Mouse (Mus musculus) urinary bladder, postnatal 14 days (tissue): ENCODE results near the gene Ldlrap1.
"Not testable (repeated sequence)": the region's sequence is repeated elsewhere in the genome, so short reads cannot be mapped to it uniquely, and the experiment has no call there.

Experiments used
- DNase-seq: peaks from one replicate; pipeline ENCODE4 v3.0.0; 2021; ENCODE audit warnings: low spot score

Ldlrap1 gene

DNA sequence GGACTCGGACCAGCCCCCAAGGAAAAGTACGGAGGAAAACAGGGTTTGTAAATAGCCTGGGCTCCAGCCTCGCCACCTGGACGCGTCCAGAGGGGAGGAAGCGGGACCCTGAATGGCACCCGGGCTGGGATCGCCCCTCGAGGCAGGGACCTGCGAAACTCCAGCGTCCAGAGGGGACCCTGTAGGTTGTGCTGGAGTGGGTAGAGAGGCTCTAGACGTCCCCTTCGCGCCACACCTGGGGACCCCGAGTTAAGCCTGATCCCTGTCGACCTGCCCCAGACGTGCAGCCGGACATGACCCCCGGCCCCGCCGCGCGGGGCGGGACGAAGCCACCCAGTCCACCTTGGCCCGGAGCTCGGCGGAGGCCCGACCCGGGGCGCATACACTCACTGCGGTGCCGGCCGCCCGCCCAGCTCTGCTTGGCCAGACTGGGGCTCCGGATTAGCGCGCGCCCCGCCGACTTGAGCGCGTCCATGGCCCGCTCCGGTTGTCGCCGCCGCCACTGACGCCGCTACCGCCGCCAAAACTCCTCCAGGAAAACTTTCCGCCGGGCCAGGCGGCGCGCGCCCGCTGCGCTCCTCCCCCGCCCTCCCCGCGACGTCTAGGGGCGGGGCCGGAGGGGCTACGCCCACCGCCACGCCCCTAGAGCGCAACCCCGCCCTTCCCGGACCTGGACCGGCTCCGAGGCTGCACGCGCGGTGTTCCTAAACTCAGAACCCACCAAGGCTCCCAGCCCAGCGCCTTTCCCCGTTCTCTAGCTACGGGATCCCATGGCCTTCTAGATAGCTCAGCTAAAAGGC is at the start of gene Ldlrap1:
Gene Ldlrap1, minus strand, starts transcription at position 599 of the 800 bp plus-strand sequence.
- DNase-seq, result peak; percentile 85

DNA sequence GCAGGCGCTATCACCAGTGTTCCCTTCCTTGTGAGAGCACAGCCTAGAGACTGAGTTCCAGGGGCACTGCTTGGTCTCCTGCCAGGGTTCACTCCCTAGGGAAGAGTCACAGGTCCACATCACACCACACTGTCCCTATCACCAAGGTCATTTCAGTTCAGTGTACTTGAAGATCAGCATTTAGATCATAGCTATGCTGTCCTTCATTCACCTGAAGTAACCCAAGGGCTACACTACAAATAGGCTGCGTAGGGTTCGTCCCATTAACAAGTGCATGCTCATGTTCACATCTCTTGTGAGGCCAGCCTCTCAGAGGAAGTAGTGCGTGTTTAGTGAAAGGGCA is 46.4 kb upstream of the Ldlrap1 start:
- no peak for DNase-seq

DNA sequence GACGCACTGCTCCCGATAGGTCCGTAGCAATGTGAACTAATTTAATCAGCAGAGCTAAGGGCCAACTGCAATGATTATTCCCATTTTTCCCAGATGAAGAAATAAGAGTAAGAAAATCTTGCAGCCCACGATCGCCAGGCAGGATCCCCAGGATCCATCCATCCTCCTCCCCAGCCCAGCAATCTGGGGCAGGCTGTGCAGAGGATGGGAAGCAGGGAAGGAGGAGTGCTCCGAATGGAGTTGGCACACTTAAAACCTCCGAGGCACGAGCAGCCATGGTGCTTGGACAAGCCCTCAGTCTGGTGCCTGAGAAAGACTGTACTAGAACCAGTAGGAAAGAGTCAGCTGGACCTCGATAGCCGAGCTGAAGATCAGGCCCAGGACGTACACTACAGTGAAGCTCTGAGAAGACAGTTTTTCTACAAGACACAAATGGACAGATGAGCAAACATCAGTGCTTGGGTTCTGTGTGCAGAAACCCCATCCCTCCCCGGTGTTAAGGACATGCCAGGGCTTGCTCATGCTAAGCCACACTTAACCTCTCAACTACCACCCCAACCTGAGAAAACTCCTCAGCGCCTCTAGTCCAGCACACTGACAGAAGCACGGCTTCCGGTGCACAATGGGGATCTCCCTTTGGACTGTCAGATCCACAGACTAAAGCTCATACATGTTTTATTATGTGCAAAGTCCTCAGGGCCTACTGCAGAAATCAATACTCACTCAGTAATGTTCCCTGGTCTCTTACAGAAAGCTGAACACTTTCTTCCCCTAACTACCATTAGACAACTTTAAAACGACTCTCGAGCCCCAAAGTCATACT is 45.8 kb upstream of the Ldlrap1 start:
- no peak for DNase-seq

DNA sequence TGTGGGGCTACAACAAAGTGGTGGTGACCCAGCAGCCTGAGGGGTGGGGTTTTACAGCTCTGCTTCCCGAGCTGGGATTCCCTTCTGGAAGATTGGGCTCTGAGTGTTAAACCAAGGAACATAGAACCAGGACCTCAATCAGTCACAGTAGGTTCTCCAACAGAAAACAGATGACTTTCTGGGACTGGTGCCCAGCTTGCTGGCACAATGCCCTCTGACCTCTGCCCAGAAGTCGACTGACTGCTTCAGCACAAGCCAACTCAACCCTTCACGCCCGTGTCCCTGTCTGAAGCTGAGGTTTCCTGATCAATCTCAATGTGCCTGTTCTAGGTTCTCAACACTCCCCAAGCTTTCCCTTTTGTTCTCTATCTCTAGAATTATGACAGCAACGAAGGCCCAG is 36.9 kb upstream of the Ldlrap1 start:
- DNase-seq, result peak; percentile 72

DNA sequence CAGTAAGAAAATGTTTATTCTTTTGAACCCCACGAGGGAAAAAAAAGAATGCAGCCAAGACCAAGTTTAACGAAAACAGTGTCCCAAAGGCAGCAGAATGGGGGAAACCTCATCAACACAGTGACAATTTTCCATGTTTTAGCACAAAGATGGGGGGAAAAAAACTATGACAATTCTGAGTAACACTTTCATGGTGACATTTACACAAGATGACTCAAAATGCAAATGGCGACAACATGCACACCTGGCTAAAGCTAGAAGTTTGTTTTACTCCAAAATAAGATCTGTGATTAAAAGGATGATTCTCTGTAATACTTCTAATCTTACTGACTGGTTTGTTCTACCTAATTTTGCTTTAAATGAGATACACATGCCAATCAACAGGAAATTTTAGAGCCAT is 34.9 kb upstream of the Ldlrap1 start:
- DNase-seq, result no peak

DNA sequence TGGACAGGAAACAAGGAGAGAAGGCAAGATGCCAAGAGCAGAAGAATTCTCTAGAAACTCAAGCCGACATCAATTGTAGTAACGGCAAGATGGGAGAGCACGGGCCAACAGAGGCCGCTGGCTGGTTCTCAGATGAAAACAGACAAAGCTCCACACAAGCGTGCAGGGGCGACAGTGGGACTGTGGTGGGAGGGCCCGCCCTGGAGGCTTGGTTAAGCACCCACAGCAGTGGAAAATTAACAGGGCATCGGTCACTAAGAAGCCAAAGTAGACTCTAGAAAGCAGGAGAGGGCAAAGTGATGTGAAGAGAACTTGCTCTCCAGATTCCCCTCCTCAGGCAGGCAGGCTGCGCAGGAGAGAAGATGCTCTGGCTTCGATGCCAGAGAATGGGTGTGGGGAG is 34.3 kb upstream of the Ldlrap1 start:
- DNase-seq, result no peak

DNA sequence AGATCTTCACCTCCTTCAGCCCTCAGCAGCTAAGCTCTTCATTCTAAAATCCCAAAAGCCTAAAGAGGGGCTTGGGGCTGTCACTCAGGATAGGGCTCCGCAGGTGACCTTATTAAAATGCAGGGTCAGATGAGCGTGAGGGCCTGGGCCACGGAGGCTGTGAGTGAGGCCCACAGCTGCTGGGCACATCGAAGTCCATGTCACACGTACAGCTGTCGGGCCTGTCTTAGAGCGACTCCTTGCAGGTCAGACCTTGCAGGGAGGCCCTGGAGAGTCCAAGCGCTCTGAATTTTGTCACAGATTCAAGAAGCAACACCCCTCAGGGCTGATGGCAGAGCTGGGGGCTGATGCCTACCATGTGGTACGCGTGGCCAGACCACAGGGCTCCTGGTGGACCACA is 32.9 kb upstream of the Ldlrap1 start:
- DNase-seq, result no peak

DNA sequence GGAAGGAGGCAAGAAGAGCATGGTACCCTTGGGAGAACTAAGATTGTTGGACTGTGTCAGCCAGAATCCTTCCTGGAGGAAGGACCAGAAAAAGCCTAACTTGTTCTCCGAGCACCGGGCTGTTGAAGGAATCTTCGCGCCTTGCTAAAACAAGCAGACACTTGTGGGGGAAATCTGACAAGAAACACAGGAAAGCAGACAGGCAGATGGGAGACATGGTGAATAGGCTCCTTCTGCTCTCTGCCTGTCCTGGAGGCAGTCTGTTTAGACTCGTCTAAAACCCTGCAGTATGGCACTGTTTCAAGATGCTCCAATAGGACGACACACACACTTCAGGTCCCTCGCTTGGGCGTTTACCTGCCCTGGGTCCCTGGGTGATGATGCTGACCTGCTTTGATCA is 32.3 kb upstream of the Ldlrap1 start:
- DNase-seq, result no peak

DNA sequence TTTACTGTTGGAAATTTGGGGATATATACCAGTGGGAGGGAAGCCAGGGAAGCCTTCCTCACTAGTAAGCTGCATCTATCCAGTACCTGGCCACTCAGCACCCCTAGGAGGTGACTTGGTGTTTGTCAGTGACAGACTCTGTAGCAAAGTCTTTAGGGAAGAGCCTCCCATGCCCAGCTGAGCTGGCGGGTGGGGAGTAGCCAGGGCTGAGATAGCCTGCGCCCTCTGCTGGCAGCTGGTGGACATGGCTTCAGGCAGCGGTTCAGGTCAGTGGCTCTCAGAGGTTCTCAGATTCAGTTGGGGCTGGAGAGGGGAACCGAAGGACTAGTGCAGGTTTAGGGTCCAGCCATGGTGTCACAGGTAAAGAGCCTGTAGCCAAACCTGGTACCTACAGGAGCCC is 31.4 kb upstream of the Ldlrap1 start:
- DNase-seq, result peak; percentile 75

DNA sequence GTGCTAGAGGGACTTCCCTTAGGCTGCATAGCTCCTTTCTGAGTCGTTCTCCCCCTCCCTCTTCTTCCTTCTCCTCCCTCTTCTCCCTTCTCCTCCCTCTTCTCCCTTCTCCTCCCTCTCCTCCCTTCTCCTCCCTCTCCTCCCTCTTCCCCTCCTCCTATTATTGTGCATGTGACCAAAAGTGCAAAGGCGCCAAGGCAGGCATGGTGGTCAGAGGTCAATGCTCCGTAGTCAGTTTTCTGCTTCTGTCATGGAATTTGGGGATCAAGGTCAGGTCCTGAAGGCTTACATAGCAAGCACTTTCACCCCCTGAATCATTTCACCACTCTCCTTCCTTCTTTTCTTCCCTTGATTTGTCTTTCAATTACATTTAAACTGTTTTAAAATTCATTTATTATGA is 31.0 kb upstream of the Ldlrap1 start:
- no peak for DNase-seq

DNA sequence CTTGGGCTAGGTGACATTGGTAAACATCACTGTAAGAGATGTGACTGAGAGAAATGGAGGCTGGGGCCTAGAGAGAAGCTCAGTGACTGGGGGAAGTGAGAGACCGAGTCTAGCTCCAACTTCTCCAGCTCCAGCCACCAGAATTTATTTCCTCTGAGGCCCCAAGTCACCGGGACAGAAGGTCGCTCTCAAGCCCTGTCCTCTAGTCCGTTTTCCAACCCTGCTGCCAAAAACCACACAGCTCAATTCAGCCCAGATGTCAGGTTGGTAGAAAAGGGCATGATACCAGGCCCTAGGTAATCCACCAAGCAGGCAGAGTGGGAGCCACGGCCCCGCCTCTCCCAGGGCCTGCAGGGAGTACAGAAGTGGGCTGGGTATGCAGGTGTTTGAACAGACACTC is 29.8 kb upstream of the Ldlrap1 start:
- DNase-seq, result no peak

DNA sequence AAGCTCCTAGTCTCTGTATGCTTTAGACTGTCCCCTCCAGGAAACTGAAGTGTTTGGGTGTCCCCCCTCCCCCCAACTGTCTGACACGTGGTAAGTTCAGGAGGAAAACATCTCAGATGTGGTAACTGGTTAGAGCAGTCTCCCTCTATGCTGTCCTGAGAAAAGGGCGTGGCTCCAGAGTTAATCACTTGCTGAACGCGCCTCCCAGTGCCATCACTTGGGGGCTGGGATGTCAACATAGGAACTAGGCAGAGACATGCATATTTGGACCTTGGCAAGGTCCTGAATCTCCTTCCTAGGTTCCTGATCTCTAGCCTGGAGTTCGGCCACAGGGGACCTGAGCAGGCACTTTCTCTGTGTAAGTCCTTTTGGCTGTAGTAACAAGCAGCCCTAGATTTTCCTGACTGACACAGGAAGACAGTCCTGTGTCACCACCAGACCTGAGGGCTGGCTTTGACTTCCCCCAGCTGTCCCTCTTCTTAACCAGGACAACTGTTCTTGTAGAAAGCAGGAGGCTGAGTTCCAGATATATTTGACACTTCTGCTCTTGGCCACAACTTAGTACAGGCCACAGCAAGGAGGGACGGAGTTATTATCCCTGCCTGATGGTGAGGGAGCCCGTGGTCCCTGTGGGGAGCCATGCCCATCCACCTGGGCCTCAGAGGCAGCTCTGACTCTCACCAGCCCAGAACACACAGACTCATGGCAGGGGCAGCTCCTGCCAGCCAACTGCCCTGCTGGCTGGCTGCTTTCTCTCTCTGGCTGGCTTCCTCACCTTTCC is 28.9 kb upstream of the Ldlrap1 start:
- peak; percentile 33 for DNase-seq

DNA sequence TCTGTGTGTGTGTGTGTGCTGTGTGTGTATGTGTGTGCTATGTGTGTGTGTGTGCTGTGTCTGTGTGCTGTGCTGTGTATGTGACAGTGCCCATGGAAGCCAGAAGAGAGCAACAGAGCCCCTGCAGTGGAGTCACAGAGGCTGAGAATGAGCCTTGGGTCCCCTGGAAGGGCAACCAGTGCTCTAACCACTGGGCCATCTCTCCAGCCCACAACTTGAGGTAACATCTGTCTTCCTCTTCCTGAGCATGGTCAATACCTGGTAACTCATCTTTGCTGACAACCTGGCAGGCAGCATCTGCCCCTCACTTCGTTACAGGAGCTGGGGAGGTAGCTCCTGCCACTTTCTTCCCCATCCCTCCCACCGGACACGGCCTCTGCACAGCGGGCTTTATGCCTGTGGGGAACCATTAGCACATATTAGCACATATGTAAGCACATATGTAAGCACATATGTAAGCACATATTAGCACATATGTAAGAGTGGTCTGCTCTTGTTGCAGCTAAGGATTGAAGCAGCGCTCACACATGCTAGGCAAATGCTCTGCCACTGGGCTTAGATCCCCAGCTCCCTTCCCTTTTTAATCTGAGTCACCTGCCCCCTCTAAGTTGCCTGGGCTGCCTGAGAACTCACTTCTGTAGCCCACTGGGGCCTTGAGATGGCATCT is 28.1 kb upstream of the Ldlrap1 start:
- no peak for DNase-seq

DNA sequence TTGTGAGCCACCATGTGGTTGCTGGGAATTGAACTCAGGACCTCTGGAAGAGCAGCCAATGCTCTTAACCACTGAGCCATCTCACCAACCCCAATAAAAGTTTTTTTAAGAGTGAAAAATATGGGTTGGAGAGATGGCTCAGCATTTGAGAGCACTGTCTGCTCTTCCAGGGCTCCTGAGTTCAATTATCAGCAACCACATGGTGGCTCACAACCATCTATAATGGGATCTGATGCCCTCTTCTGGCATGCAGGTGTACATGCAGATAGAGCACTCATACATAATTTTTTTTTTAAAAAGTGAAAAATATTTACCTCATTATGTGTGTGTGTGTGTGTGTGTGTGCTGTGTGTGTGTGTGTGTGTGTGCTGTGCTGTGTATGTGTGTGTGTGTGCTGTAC is 27.1 kb upstream of the Ldlrap1 start:
- not testable (repeated sequence) for DNase-seq

DNA sequence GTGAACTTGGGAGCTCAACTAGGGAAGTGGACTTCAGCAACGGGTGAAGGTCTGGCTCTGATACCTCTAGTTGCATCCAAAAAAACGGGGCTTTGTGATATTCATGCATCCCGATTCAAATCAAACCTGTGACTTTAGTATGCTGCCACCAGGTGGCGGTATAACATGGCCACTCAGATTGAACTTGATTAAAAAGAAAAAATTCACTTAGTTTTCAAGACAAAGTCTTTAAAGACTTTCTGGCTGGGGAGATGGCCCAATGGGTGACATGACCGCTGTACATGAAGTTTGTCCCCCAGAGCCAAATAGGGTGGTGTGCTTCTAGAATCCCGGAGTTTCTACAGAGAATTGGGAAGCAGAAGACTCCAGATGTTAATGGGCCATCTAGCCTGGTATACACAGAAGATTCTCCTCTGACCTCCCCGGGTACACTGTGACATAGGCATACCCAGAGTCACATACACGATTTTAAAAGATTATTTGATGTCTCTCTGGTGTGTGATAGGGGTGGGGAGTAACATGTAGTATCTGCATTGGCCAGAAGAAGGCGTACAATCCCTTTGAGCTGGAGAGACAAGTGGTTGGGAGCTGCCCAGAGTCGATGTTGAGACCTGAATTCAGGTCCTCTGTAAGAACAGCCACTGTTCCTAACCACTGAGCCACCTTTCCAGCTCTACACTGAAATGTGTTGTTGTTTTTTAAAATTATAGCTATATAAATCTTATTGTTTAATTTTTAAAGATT is 25.6 kb upstream of the Ldlrap1 start:
- peak; percentile 62 for DNase-seq

DNA sequence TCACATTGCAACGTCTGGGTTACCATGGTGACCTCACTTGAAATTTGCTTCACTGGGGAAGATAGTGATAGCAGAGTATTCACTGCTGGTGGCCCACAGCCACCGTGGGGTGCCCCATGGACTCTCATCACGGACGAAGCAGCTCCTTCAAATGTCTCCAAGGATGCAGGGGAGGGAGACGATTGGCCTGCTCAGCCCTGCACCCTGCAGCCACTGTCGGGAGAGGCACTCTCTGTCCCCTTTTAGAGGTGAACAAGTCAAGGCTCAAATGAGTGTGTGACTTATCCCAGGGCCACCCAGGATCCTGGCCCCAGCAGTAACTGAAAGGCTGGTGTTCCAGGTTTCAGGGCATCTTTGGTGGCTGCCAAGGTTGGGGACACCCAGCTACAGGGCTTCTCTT is 23.9 kb upstream of the Ldlrap1 start:
- DNase-seq, result no peak

DNA sequence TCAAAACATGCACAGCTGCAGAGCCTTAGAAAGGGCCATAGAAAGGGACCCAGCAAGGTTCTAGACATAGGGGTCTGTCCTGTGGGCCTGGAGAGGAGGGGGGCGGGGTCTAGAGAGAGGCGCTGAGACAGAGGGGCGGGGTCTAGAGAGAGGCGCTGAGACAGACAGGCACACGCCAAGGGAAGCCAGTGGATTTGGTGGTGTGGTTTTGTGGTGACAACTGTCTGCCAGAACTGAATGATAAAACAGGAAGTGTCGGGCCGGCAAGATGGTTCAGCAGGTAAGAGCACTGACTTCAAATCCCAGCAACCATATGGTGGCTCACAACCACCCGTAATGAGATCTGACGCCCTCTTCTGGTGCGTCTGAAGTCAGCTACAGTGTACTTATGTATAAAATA is 19.1 kb upstream of the Ldlrap1 start:
- DNase-seq, result no peak

DNA sequence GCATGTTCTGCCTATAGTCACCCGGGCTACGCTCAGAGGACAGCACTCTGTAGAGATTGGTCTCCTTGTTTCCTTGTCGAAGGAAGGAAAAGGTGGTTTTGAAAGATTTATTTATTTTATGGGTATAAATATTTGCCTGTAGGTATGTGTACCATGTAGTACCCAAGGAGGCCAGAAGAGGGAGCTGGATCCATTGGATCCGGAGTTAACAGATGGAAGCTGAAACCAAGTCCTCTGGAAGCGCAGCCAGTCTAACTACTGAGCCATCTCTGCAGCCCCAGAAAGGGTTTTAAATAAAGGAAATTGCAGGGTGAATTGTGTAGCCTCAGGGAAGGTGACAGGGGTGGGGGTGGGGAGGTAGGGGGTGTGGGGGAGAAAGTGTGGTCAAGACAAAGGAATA is 16.9 kb upstream of the Ldlrap1 start:
- no peak for DNase-seq

DNA sequence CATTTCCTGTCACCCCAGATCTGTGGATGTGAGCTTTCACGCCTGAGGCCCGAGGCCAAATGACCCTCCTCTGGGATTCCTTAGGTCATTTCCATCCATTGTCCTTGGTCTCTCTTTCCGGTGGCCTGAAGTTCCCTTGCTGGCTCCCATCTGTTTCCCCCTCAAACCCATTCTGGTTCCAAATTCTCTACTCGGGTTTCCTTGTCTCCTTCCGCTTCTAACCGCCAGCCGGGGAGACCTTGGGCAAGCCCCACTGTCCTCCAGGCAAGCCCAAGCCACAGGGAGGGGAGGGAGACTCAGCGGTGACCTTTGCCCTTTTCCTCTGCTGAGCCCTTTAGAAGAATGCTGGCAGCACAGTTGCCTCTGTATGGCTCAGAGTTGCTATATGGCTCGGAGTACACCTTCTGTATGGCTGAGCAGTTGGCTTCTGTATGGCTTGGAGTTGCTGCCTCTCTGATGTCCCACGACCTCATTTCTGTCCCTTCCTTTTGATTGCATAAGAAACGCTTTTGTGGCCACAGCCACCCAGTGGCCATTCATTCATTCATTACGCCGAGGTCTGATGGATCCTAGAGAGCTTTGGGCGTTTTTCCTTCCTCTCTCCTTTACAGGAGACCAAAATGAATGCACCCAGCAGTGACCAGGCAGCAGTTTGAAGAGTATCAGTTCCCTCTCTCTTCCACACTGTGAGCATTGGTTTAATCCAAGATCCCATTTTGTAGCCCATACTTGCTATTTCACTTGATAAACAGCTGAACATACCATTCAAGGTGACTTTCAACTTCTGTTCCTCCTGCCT is 11.5 kb upstream of the Ldlrap1 start:
- DNase-seq, result no peak

DNA sequence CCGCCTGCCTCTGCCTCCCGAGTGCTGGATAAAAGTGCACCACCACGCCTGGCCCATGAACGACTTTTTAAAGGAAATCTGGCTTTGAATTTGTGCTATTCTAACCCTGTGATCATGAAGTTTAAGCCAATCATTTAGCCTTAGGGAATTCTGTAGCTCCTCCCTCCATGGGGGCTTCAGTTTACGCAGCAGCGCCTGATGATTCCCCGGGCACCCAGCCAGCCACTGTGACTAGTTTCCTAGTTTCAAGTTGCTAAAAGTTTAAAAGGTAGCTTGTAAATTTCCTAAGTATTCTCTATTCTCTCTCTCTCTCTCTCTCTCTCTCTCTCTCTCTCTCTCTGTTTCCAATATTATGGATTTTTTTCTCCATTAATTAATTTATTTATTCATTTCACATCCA is 8.4 kb upstream of the Ldlrap1 start:
- no peak for DNase-seq
